Mouse (Mus musculus) midbrain, embryonic 16.5 days (tissue): Measurements from ENCODE around the gene Pla2g2c. TPM values are rescaled to one million over a fixed set of nuclear protein-coding genes. Genes with fewer than 3 reads are reported as not detected.
A peak's percentile ranks its signal among the peaks of the same experiment; 100 is the strongest.

Experiments
- ATAC-seq: fragments of 200-750 bp; cut with Nextera tagmentation; 2 replicates; pipeline ENCODE4 v1.8.0; 2017; ENCODE audit warnings: moderate TSS enrichment
- H3K27ac ChIP-seq: fragments of 300-500 bp; sonication (generic); 2 replicates; pipeline ENCODE4 v1.5.1; 2014; ENCODE audit warnings: mild to moderate bottlenecking, low read length, mixed read lengths
- H3K27me3 ChIP-seq: fragments of 300-500 bp; sonication (generic); 2 replicates; pipeline ENCODE4 v1.6.1; 2014; ENCODE audit warnings: low read depth, low read length, mixed read lengths; ENCODE audit not compliant: control insufficient read depth, insufficient read depth
- H3K36me3 ChIP-seq: fragments of 300-500 bp; sonication (generic); 2 replicates; pipeline ENCODE4 v1.6.1; 2014; ENCODE audit warnings: mild to moderate bottlenecking, low read length, moderate library complexity, mixed read lengths; ENCODE audit not compliant: control insufficient read depth, insufficient read depth
- H3K4me1 ChIP-seq: fragments of 300-500 bp; sonication (generic); 2 replicates; pipeline ENCODE4 v1.6.1; 2014; ENCODE audit warnings: mild to moderate bottlenecking, low read length, mixed read lengths; ENCODE audit not compliant: control insufficient read depth, insufficient read depth
- H3K4me2 ChIP-seq: fragments of 300-500 bp; sonication (generic); 2 replicates; pipeline ENCODE4 v1.6.1; 2014; ENCODE audit warnings: mild to moderate bottlenecking, low read length, mixed read lengths
- H3K4me3 ChIP-seq: fragments of 300-500 bp; sonication (generic); 2 replicates; pipeline ENCODE4 v1.5.1; 2014; ENCODE audit warnings: low read depth, mild to moderate bottlenecking, low read length, moderate library complexity, mixed read lengths
- H3K9ac ChIP-seq: fragments of 300-500 bp; sonication (generic); 2 replicates; pipeline ENCODE4 v1.6.1; 2014; ENCODE audit warnings: low read depth, low read length, mixed read lengths
- H3K9me3 ChIP-seq: fragments of 300-500 bp; sonication (generic); replicated peaks from 2 replicates; pipeline ENCODE4 v1.6.1; 2014; ENCODE audit warnings: mild to moderate bottlenecking, low read length, mixed read lengths; ENCODE audit not compliant: control insufficient read depth, poor library complexity, severe bottlenecking
- WGBS: fragments of 180-500 bp; shearing (Covaris S2); extraction: QIAGEN DNeasy Blood & Tissue Kit; methylation state at CpG from one replicate; pipeline ENCODE4 v1.1.7; 2014; 5-methylcytosine and 5-hydroxymethylcytosine counted together
- polyA plus RNA-seq: library from polyadenylated mRNA; unstranded; fragments of >200 nt; fragmentation: Nextera tagmentation; extraction: Ambion mirVana; gene quantifications from 2 replicates; pipeline ENCODE4 v1.2.1, GENCODE M21; 2015

The Pla2g2c gene
- polyA plus RNA-seq, 1 experiment from 2014 or later = 0.25 TPM

DNA sequence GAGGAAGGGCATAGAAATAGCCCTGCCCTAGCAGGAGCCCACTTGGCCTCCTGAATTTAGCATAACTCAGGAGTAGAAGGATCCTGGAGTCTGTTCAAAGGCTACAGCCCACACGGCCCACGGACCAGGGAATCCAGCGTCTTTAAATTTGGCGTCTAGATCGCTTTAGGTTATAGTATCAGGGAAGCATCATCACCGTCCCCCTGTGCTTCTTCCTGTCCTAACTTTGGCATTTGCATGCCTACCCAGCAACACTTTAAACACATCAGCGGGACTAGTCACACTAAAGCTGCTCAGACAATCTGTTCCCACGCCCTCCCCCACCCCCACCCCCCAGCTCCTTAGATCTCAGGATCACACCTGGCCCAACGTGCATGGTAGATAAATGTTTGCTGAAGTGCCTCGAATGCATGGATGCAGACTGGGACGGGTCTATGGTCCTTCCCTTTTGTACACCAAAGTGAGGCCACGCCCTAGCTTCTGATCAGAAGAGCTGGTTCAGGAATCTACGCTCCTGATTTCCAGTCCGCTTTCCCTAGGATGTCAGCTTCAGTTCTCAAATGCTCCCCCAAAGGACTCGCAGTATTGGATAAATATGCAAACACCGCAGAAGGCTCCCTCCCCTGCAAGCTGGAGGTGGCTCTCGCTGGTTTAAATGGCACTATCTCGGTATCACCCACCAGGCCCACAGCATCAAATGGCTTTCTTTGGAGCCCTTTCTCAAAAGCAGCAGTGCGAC lies 33.0 kb upstream of the Pla2g2c start:
- 13% methylated on average over 19 of the region's 19 CpGs for WGBS
- no peaks in the 10 kb centered on the region for H3K9me3 ChIP-seq

DNA sequence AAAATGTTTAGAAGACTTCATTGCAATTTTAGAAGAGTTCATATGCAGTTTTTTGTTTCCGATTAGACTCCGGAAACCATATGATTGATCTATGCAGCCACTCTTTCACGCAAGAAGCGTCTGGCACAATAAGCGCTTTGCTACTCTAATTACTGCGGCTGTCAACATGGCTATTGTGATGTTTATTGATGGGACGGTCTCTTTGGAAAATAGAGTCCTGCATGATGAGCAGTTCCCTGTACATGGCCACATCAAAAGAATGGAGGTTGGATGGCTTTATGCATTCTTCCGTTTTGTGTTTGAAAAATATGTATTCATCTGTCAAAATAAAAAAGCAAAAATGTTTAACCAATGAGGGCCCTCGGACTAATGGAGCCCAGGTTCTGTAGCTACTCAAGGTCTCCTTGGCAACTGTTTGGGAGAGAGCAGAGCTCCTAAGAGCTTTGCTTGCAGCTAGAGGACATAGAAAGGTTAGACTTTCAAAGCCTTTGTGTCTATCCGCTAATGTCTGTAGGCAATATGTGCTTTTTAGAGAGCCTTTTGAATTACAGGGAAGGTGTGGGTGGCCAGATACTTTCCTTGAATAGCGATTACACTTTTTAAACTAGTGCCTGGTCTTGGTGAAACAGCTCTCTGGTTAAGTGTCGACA lies 31.4 kb upstream of the Pla2g2c start:
- 25% methylated on average over 12 of the region's 12 CpGs for WGBS
- H3K9ac ChIP-seq = no peak overlapping the region; the same call in 1 of the 2 replicates
- no peak overlapping the region for H3K4me2 ChIP-seq
- H3K4me3 ChIP-seq = no peak overlapping the region
- H3K4me1 ChIP-seq = peaks cover 50% of the 10 kb centered on the region
- peak overlapping the region; percentile 52 for H3K27ac ChIP-seq
- H3K36me3 ChIP-seq = no peaks in the 10 kb centered on the region
- H3K9me3 ChIP-seq = no peaks in the 10 kb centered on the region
- H3K27me3 ChIP-seq = no peaks in the 10 kb centered on the region
- no peak for ATAC-seq

More for the DNA sequence above, 33.0 kb upstream of the Pla2g2c start:
- no peak overlapping the region for H3K4me2 ChIP-seq
- no peaks in the 10 kb centered on the region for H3K27me3 ChIP-seq
- H3K4me3 ChIP-seq = no peak overlapping the region
- no peaks in the 10 kb centered on the region for H3K36me3 ChIP-seq
- H3K9ac ChIP-seq = peak overlapping the region; percentile 13; the same call in 1 of the 2 replicates
- ATAC-seq = no peak
- H3K4me1 ChIP-seq = peaks cover 50% of the 10 kb centered on the region
- peak overlapping the region; percentile 60 for H3K27ac ChIP-seq

DNA sequence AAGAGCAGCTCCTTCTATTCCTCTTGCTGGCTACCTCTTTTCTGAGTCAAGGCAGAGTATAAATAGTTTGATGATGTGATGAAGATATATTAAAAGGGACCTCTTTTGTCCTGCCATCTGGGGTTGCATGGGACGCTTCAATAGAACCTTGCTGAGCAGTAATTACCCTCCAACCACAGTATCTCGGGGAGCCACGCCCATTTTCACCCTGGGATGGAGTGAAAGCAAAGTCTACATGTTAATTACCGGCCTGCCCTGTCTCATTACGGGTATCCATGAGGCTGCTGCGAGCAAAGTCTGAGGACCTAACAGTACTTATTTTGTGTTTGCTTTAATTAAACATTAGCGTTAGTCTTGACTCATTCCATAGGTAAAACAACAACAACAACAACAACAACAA lies 27.9 kb upstream of the Pla2g2c start:
- ATAC-seq = no peak
- Histone ChIP-seq H3K4me2 (no peak overlapping the region), H3K9me3 (no peaks in the 10 kb centered on the region), H3K9ac (no peak overlapping the region), H3K4me3 (no peak overlapping the region), H3K27me3 (no peaks in the 10 kb centered on the region), H3K27ac (no peak overlapping the region), H3K4me1 (peaks cover 21% of the 10 kb centered on the region), H3K36me3 (no peaks in the 10 kb centered on the region)
- 21% methylated on average over 7 of the region's 7 CpGs for WGBS

DNA sequence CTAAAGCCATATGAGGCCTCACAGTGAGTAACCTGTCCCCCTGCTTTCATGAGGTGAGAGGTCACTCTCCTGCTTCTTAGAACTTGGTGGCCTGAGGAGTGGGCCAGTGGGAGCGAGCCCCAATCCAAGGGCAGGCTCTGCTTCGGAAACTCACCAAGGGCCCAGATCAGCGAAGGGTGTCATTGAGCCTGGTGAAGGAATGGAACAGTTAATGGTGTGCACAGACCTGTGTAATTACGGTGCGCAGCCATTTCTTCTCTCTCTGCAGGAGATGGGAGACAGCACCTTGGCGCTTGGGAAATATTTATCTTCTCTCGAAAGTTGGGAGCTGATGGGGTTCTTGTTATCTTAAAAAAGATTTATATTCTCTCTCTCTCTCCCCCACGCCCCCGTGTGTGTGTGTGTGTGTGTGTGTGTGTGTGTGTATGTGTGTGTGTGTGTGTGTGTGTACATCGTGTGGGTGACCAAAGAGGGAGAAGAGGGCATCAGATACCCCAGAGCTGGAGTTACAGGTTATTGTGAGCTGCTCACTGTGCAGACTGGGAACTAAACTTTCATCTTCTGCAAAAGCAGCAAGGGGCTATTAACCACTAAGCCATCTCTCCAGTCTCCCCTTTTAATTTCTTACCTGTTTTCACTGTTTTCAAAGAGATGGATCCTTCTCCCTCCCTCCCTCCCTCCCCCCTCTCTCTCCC lies 27.3 kb upstream of the Pla2g2c start:
- Histone ChIP-seq H3K27me3 (no peaks in the 10 kb centered on the region), H3K4me3 (no peak overlapping the region), H3K27ac (no peak overlapping the region), H3K9ac (no peak overlapping the region), H3K4me1 (peaks cover 16% of the 10 kb centered on the region), H3K9me3 (no peaks in the 10 kb centered on the region), H3K36me3 (no peaks in the 10 kb centered on the region), H3K4me2 (no peak overlapping the region)
- ATAC-seq = no peak
- 43% methylated on average over 8 of the region's 10 CpGs for WGBS

DNA sequence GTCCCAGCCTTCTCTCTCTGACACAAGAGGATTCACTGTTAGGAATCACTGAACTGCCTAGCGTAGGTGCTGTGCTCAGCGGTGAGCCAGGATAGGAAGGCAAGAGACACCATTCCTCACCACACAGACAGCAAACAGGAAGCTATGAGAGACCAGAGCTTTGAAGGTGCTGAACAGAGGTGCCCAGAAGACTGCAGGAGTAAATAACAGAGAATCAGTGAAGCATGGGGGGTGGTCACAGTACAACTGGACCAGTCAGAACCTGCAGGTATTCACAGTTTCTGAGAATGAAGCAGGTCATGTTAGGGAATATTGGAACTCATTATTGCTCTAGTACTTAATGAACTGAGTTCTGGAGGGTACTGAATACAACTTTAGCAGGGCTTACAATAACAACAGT lies 26.3 kb upstream of the Pla2g2c start:
- no peaks in the 10 kb centered on the region for H3K36me3 ChIP-seq
- WGBS = 68% methylated on average over 2 of the region's 2 CpGs
- no peak for ATAC-seq

DNA sequence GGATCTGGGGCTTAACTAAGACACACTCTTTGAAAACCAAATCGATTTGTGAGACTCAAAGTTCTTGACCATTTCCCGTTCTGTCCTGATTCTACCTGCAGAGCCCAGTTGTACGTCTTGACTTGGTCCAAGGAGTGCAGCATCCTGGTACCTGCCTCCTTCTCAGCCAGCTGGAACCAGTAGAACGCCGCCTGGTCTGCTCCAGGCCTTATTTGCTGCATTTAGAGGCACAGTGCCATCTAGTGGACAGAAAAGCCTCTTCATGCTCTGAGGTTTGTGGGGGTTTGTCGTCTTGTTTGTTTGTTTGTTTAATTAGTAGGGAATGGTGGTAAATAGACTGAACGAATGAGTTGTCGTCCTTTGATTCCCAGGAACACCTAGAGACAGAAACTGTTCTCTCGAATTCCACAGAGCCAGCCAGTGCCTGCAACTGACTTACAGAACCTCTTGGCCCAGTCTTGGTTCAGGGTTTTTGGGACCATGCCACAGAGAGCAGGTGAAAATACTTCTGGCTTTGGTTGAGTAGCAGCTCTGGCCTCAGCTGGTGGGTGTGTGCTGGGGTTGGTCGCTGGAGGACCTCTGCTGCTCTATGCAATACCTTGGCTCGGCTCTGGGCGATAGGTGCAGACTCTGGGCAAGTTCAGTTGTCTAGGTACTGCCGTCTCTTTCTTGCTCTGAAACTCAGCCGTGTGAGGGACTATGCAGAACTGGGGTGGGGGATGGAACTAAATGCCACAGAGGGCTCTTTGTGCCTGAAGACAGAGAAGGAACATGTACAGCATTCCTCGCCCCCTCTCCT lies 24.2 kb upstream of the Pla2g2c start:
- Histone ChIP-seq H3K9ac (no peak overlapping the region), H3K4me2 (no peak overlapping the region), H3K4me1 (no peaks in the 10 kb centered on the region; the same call in 1 of the 2 replicates), H3K9me3 (no peaks in the 10 kb centered on the region), H3K27me3 (no peaks in the 10 kb centered on the region), H3K36me3 (no peaks in the 10 kb centered on the region), H3K27ac (no peak overlapping the region), H3K4me3 (no peak overlapping the region)
- peak; percentile 77 for ATAC-seq
- 27% methylated on average over 15 of the region's 15 CpGs for WGBS

More for the DNA sequence above, 26.3 kb upstream of the Pla2g2c start:
- Histone ChIP-seq H3K27me3 (no peaks in the 10 kb centered on the region), H3K9me3 (no peaks in the 10 kb centered on the region), H3K4me2 (no peak overlapping the region), H3K9ac (no peak overlapping the region), H3K4me1 (peaks cover 7% of the 10 kb centered on the region), H3K4me3 (no peak overlapping the region), H3K27ac (no peak overlapping the region)

DNA sequence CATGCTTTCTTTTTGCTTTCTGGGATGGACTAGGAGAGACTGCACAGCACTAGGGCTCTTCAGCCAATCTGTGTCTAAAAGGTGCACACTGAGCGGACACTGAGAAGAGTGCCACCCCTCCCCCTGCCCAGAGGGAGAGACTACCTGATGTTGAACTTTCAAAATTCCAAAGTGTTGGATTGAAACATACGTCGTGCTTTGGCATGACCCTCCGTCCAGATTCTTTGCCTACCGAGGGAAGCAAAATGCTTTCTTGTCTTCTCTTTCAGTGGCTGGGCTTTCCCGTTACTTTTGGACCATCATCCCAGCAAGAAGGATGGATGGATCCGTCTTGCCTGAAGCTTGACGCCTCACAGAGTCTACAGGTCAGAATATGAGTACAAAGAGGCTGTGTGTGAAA lies 23.5 kb upstream of the Pla2g2c start:
- Histone ChIP-seq H3K9me3 (no peaks in the 10 kb centered on the region), H3K9ac (no peak overlapping the region), H3K4me2 (no peak overlapping the region), H3K27me3 (no peaks in the 10 kb centered on the region), H3K4me3 (no peak overlapping the region), H3K27ac (no peak overlapping the region), H3K4me1 (no peaks in the 10 kb centered on the region; the same call in 1 of the 2 replicates), H3K36me3 (no peaks in the 10 kb centered on the region)
- no peak for ATAC-seq
- WGBS = 68% methylated on average over 8 of the region's 8 CpGs

DNA sequence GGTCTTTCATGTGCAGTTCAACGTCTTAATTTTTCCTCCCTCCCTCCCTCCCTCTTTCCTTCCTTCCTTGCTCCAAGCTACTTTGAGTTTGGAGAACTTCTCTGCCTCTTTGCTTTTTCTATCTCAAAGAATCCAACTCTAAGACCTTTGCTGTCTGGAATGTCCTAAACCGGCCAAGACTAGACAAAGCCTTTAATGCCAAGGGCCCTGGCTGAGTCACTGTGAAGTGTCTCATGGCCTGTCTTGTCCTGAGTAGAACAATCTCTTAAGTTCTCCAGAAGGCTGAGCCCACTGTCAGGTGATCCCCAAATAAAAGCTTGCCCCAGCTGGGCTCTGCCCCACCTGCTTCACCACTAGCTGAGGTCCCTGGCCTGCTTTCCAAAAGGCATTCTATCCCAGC lies 22.6 kb upstream of the Pla2g2c start:
- H3K27ac ChIP-seq = no peak overlapping the region
- WGBS = 84% methylated on average over 2 of the region's 2 CpGs

More for the DNA sequence above, 22.6 kb upstream of the Pla2g2c start:
- no peaks in the 10 kb centered on the region for H3K36me3 ChIP-seq
- no peaks in the 10 kb centered on the region for H3K9me3 ChIP-seq
- H3K27me3 ChIP-seq = no peaks in the 10 kb centered on the region
- ATAC-seq = no peak
- H3K4me2 ChIP-seq = no peak overlapping the region
- H3K4me1 ChIP-seq = no peaks in the 10 kb centered on the region; the same call in 1 of the 2 replicates
- H3K9ac ChIP-seq = no peak overlapping the region
- no peak overlapping the region for H3K4me3 ChIP-seq
